Comparison of ENCODE assay signal across 8 mouse cellular contexts in genomic region chr11:88151379-88152155, GRCm38 (mm10). TPM values are rescaled to one million over a fixed set of nuclear protein-coding genes. Genes with fewer than 3 reads are reported as not detected.
DNase-seq lines count a peak whose midpoint lies in the region; ATAC-seq and TF ChIP-seq lines count a peak whose summit lies in the region.

No protein-coding gene starts in this region.

- H3K36me3 ChIP-seq in embryonic facial prominence, embryonic 12.5 days: no peaks in the 10 kb centered on the region
- no peaks in the 10 kb centered on the region for H3K36me3 ChIP-seq in hindbrain, embryonic 14.5 days (replicated peaks; ENCODE audit: control insufficient read depth, insufficient read depth)
- no peaks in the 10 kb centered on the region for H3K36me3 ChIP-seq in liver, postnatal 0 days (replicated peaks; ENCODE audit: insufficient read depth, low read length)

- DNase-seq in cerebellum, adult 2 months: no peak
- DNase-seq in cerebellum, adult 11 months: no peak
- no peak for DNase-seq in hindbrain, embryonic 14.5 days (ENCODE audit: low spot score)
- DNase-seq in liver, postnatal 0 days: no peak
- DNase-seq in skeletal muscle tissue, adult 2 months (ENCODE audit: low read depth, low spot score): peak; percentile 60
- DNase-seq in ovary, postnatal 36 days (ENCODE audit: low spot score): no peak
- DNase-seq in layer of hippocampus, adult 9-10 months (ENCODE audit: low spot score): no peak

- no peaks in the 10 kb centered on the region for H3K9me3 ChIP-seq in embryonic facial prominence, embryonic 12.5 days
- no peaks in the 10 kb centered on the region for H3K9me3 ChIP-seq in hindbrain, embryonic 14.5 days (ENCODE audit: control insufficient read depth, low read length)
- no peaks in the 10 kb centered on the region for H3K9me3 ChIP-seq in liver, postnatal 0 days (ENCODE audit: low read length)

- H3K4me3 ChIP-seq in cerebellum, adult 2 months (replicated peaks; ENCODE audit: insufficient read depth, low read depth, low read length): no peak overlapping the region
- H3K4me3 ChIP-seq in embryonic facial prominence, embryonic 12.5 days: no peak overlapping the region
- H3K4me3 ChIP-seq in hindbrain, embryonic 14.5 days (replicated peaks; ENCODE audit: low read length): no peak overlapping the region
- H3K4me3 ChIP-seq in liver, postnatal 0 days (ENCODE audit: low read depth, low read length): no peak overlapping the region

- H3K27ac ChIP-seq in cerebellum, adult 2 months (ENCODE audit: insufficient read depth, low read length): 0 out of 2 replicates have a peak overlapping the region, but pooled peaks have one; percentile 4
- H3K27ac ChIP-seq in embryonic facial prominence, embryonic 12.5 days: peak overlapping the region; percentile 61
- H3K27ac ChIP-seq in hindbrain, embryonic 14.5 days: peak overlapping the region; percentile 55
- peak overlapping the region; percentile 62 for H3K27ac ChIP-seq in liver, postnatal 0 days (ENCODE audit: low read depth)

- TF ChIP-seq CTCF in cerebellum, adult 2 months (IDR thresholded peaks at IDR 0.05; ENCODE audit: borderline replicate concordance, insufficient read depth, low read depth, low read length): no peak
- no peak for TF ChIP-seq CTCF in liver, postnatal 0 days (IDR thresholded peaks at IDR 0.05; ENCODE audit: low read depth)

- ATAC-seq in embryonic facial prominence, embryonic 12.5 days (ENCODE audit: insufficient number of reproducible peaks, insufficient read depth, low FRiP score, low TSS enrichment): no peak
- ATAC-seq in hindbrain, embryonic 14.5 days (ENCODE audit: low FRiP score): no peak
- peak; percentile 57; the same call in 1 of the 2 replicates for ATAC-seq in liver, postnatal 0 days

- no peaks in the 10 kb centered on the region for H3K27me3 ChIP-seq in cerebellum, adult 2 months (ENCODE audit: control insufficient read depth, insufficient read depth, low read length)
- no peaks in the 10 kb centered on the region for H3K27me3 ChIP-seq in embryonic facial prominence, embryonic 12.5 days
- H3K27me3 ChIP-seq in hindbrain, embryonic 14.5 days (ENCODE audit: control insufficient read depth, insufficient read depth, low read length): no peaks in the 10 kb centered on the region
- no peaks in the 10 kb centered on the region for H3K27me3 ChIP-seq in liver, postnatal 0 days (ENCODE audit: insufficient read depth, low read length)

- H3K9ac ChIP-seq in embryonic facial prominence, embryonic 12.5 days: no peak overlapping the region
- no peak overlapping the region for H3K9ac ChIP-seq in hindbrain, embryonic 14.5 days
- H3K9ac ChIP-seq in liver, postnatal 0 days (replicated peaks): no peak overlapping the region

- H3K4me1 ChIP-seq in cerebellum, adult 2 months (ENCODE audit: control insufficient read depth, insufficient read depth, low read length): peaks cover 39% of the 10 kb centered on the region
- H3K4me1 ChIP-seq in embryonic facial prominence, embryonic 12.5 days: peaks cover 64% of the 10 kb centered on the region
- H3K4me1 ChIP-seq in hindbrain, embryonic 14.5 days (replicated peaks; ENCODE audit: control insufficient read depth, insufficient read depth, low read length): peaks cover 48% of the 10 kb centered on the region
- H3K4me1 ChIP-seq in liver, postnatal 0 days (ENCODE audit: insufficient read depth): peaks cover 22% of the 10 kb centered on the region

- no peak for TF ChIP-seq EP300 in liver, postnatal 0 days (IDR thresholded peaks at IDR 0.05; ENCODE audit: low read depth)

- TF ChIP-seq POLR2A in cerebellum, adult 2 months (IDR thresholded peaks at IDR 0.05; ENCODE audit: borderline replicate concordance, insufficient read depth, low read length): no peak

- 52% methylated on average over 7 of the region's 7 CpGs for WGBS in cerebellum, adult 2 months
- 36% methylated on average over 7 of the region's 7 CpGs for WGBS in embryonic facial prominence, embryonic 12.5 days
- WGBS in hindbrain, embryonic 14.5 days: 33% methylated on average over 7 of the region's 7 CpGs
- 44% methylated on average over 7 of the region's 7 CpGs for WGBS in liver, postnatal 0 days (ENCODE audit: insufficient replicate concordance)

- H3K4me2 ChIP-seq in embryonic facial prominence, embryonic 12.5 days (replicated peaks): no peak overlapping the region
- H3K4me2 ChIP-seq in hindbrain, embryonic 14.5 days (replicated peaks): no peak overlapping the region
- no peak overlapping the region for H3K4me2 ChIP-seq in liver, postnatal 0 days (ENCODE audit: low read depth, low read length)

RNA-seq across cellular contexts. Expression of gene Mrps23, which starts 52.6 kb away (rescaled TPM):
- 90.0 and 90.4 TPM in 2 replicates for polyA plus RNA-seq in cerebellum, adult 2 months (2012; rRNA removed)
- polyA plus RNA-seq in embryonic facial prominence, embryonic 12.5 days (2016; fragmentation: Nextera tagmentation; extraction: Ambion mirVana): 63.2 and 65.3 TPM in 2 replicates
- polyA plus RNA-seq in hindbrain, embryonic 14.5 days (2014; fragmentation: Nextera tagmentation; extraction: Ambion mirVana): 67.8 and 68.7 TPM in 2 replicates
- 28.7 and 29.3 TPM in 2 replicates for polyA plus RNA-seq in liver, postnatal 0 days (2015; fragmentation: Nextera tagmentation; extraction: Ambion mirVana)

RNA-seq across cellular contexts. Expression of gene Cuedc1, which starts 53.7 kb away (rescaled TPM):
- polyA plus RNA-seq in cerebellum, adult 2 months (2012; rRNA removed): 41.6 and 42.0 TPM in 2 replicates
- 36.4 and 42.0 TPM in 2 replicates for polyA plus RNA-seq in embryonic facial prominence, embryonic 12.5 days (2016; fragmentation: Nextera tagmentation; extraction: Ambion mirVana)
- polyA plus RNA-seq in hindbrain, embryonic 14.5 days (2014; fragmentation: Nextera tagmentation; extraction: Ambion mirVana): 32.4 and 37.8 TPM in 2 replicates
- polyA plus RNA-seq in liver, postnatal 0 days (2015; fragmentation: Nextera tagmentation; extraction: Ambion mirVana): 1.2 and 1.6 TPM in 2 replicates

Comparison
In these comparisons a context has a peak if more than half of its experiments do, and no peak if none do; other contexts are left out.
1. H3K27ac ChIP-seq: peak in every context shown above with its lines; median percentile 62 in liver, postnatal 0 days; 61 in embryonic facial prominence, embryonic 12.5 days; 55 in hindbrain, embryonic 14.5 days; 4 in cerebellum, adult 2 months.
2. RNA of gene Cuedc1, which starts 53.7 kb away (polyA plus RNA-seq): 36.4 to 42.0 TPM in embryonic facial prominence, embryonic 12.5 days, 41.6 to 42.0 TPM in cerebellum, adult 2 months and 32.4 to 37.8 TPM in hindbrain, embryonic 14.5 days; 1.2 to 1.6 TPM in liver, postnatal 0 days; every median in the first group is over 10 times any median in the second.